Mouse (Mus musculus): Measurements from ENCODE around the gene Ipo5. TPM values are rescaled to one million over a fixed set of nuclear protein-coding genes. Genes with fewer than 3 reads are reported as not detected.

Gene Ipo5
- polyA plus RNA-seq, 1 experiment from 2014 or later = 97.2 TPM

DNA sequence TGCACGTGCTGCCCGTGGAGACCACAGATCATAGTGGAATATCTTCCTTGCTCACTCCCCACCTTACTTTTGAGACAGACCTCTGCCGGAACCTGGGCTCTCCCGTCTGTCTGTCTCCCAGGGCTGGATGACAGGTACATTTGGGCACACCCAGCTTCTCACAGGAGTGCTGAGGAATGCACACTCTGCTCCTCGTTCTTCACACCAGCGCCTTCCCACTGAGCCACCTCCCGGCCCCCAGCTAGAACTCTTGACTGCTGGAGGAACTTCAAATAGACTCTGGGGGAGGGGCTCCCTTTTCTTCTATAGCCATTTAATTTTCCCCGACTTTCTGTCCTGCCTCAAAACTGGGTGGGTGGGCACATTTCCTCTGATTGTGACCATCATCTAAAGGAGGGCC, 49.5 kb downstream of the Ipo5 start:
- H3K27ac ChIP-seq (ENCODE audit: low read depth, low read length) = no peak overlapping the region
- no peak overlapping the region for H3K4me2 ChIP-seq (ENCODE audit: low read length)
- no peak overlapping the region for H3K9ac ChIP-seq (ENCODE audit: low read length)
- no peaks in the 10 kb centered on the region for H3K27me3 ChIP-seq (replicated peaks; ENCODE audit: control insufficient read depth, insufficient read depth, low read length)
- DNase-seq (ENCODE audit: low spot score) (no peak), ATAC-seq (no peak)
- H3K36me3 ChIP-seq (ENCODE audit: control insufficient read depth, insufficient read depth, low read length) = no peaks in the 10 kb centered on the region
- no peaks in the 10 kb centered on the region for H3K4me1 ChIP-seq (ENCODE audit: control insufficient read depth, insufficient read depth, low read length)
- no peaks in the 10 kb centered on the region for H3K9me3 ChIP-seq (replicated peaks; ENCODE audit: control insufficient read depth, low read length)
- WGBS = 43% methylated on average over 8 of the region's 8 CpGs
- no peak overlapping the region for H3K4me3 ChIP-seq (ENCODE audit: low read depth, low read length)

DNA sequence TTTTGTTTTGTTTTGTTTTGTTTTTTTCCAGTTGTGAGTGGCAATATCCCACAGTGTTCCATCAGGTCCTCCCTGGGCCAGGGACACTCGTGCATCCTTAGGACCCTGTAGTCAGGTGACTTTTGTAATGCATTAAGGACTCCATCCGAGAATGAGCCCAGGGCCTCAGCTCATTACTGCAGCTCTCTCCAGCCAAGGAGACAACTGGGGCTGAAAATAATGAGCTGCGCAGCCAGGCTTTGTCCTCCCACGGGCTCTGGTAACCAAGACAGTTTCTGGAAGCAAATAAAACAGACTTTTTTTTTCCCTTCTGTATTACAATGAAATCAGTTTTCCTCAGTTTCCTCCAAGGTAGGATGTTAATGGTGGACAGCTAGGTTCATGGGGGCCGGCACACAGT, 50.0 kb downstream of the Ipo5 start:
- Histone ChIP-seq H3K4me3 (ENCODE audit: low read depth, low read length) (no peak overlapping the region), H3K27ac (ENCODE audit: low read depth, low read length) (no peak overlapping the region), H3K36me3 (ENCODE audit: control insufficient read depth, insufficient read depth, low read length) (no peaks in the 10 kb centered on the region), H3K9me3 (replicated peaks; ENCODE audit: control insufficient read depth, low read length) (no peaks in the 10 kb centered on the region), H3K4me1 (ENCODE audit: control insufficient read depth, insufficient read depth, low read length) (no peaks in the 10 kb centered on the region), H3K4me2 (ENCODE audit: low read length) (no peak overlapping the region; the same call in 1 of the 2 replicates), H3K27me3 (replicated peaks; ENCODE audit: control insufficient read depth, insufficient read depth, low read length) (no peaks in the 10 kb centered on the region), H3K9ac (ENCODE audit: low read length) (no peak overlapping the region)
- DNase-seq (ENCODE audit: low spot score) = peak; percentile 59
- 16% methylated on average over 5 of the region's 5 CpGs for WGBS
- ATAC-seq = peak; percentile 76

DNA sequence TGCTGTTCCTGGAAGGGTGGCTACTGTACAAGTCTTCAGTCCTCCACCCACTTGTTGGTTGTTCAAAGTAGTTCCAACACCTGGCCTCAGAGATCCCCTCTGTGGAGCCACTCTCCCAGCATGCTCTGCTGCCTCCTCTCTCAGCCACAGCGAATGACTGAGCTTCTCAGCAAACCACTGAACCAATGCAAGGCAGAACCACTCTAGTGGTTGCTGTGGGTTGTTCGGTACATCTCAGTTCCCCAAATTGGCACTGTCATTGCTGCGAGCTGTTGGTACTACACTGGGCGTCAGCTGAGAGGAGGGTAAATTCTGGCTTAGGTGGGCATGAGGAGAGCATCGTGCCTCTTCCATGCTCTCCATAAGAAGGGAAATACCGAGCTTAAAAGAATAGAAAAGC, 56.0 kb downstream of the Ipo5 start:
- Histone ChIP-seq H3K9ac (ENCODE audit: low read length) (no peak overlapping the region), H3K27me3 (replicated peaks; ENCODE audit: control insufficient read depth, insufficient read depth, low read length) (no peaks in the 10 kb centered on the region), H3K4me3 (ENCODE audit: low read depth, low read length) (no peak overlapping the region), H3K27ac (ENCODE audit: low read depth, low read length) (no peak overlapping the region), H3K36me3 (ENCODE audit: control insufficient read depth, insufficient read depth, low read length) (no peaks in the 10 kb centered on the region), H3K9me3 (replicated peaks; ENCODE audit: control insufficient read depth, low read length) (no peaks in the 10 kb centered on the region), H3K4me2 (ENCODE audit: low read length) (no peak overlapping the region), H3K4me1 (ENCODE audit: control insufficient read depth, insufficient read depth, low read length) (no peaks in the 10 kb centered on the region)
- DNase-seq (ENCODE audit: low spot score) (no peak), ATAC-seq (no peak)
- WGBS = 90% methylated on average over 6 of the region's 6 CpGs

DNA sequence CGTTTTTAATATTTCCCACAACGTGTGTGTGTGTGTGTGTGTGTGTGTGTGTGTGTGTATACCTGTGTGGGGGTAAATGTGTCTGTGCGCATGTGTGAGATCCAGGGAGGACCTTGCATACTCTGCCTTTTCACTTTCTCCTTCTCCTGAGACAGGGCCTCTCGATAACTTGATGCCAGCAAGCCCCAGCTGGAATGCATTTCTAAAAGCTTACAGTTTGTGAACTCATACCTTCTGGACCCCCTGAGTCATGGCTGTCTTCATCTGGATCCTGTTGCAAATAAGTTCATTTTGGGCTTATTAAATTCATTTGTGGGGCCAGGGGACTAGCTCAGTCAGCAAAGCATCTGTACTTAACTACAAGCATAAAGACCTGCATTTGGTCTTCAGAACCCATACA, 57.7 kb downstream of the Ipo5 start:
- Histone ChIP-seq H3K4me1 (ENCODE audit: control insufficient read depth, insufficient read depth, low read length) (no peaks in the 10 kb centered on the region), H3K4me3 (ENCODE audit: low read depth, low read length) (no peak overlapping the region), H3K4me2 (ENCODE audit: low read length) (no peak overlapping the region), H3K27me3 (replicated peaks; ENCODE audit: control insufficient read depth, insufficient read depth, low read length) (no peaks in the 10 kb centered on the region), H3K9me3 (replicated peaks; ENCODE audit: control insufficient read depth, low read length) (no peaks in the 10 kb centered on the region), H3K27ac (ENCODE audit: low read depth, low read length) (no peak overlapping the region), H3K9ac (ENCODE audit: low read length) (no peak overlapping the region), H3K36me3 (ENCODE audit: control insufficient read depth, insufficient read depth, low read length) (no peaks in the 10 kb centered on the region)
- 88% methylated on average over 4 of the region's 4 CpGs for WGBS
- no peak for ATAC-seq
- DNase-seq (ENCODE audit: low spot score) = no peak

DNA sequence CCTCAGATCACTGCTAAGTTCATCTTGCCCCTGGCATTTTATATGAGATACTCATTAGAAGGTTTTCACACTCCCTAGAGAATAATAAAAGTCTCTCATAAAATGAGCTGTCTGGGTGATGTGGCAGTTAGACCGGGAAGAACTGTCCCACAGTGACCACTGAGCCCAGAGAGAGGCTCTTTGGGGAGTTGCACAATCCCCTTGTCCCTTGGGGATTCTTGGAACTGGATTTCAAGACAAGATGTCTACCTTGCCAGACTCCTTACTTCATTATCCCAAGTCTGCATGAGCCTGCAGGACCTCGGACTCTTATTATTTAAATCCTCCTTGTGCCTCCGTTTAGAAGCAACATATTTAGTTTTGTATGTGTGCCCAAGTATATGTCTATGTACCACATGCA, 58.6 kb downstream of the Ipo5 start:
- Histone ChIP-seq H3K9me3 (replicated peaks; ENCODE audit: control insufficient read depth, low read length) (no peaks in the 10 kb centered on the region), H3K36me3 (ENCODE audit: control insufficient read depth, insufficient read depth, low read length) (no peaks in the 10 kb centered on the region), H3K27me3 (replicated peaks; ENCODE audit: control insufficient read depth, insufficient read depth, low read length) (no peaks in the 10 kb centered on the region), H3K27ac (ENCODE audit: low read depth, low read length) (no peak overlapping the region), H3K4me2 (ENCODE audit: low read length) (no peak overlapping the region), H3K4me1 (ENCODE audit: control insufficient read depth, insufficient read depth, low read length) (no peaks in the 10 kb centered on the region), H3K9ac (ENCODE audit: low read length) (no peak overlapping the region), H3K4me3 (ENCODE audit: low read depth, low read length) (no peak overlapping the region)
- WGBS = 91% methylated on average over 3 of the region's 3 CpGs
- no peak for DNase-seq (ENCODE audit: low spot score)
- no peak for ATAC-seq

DNA sequence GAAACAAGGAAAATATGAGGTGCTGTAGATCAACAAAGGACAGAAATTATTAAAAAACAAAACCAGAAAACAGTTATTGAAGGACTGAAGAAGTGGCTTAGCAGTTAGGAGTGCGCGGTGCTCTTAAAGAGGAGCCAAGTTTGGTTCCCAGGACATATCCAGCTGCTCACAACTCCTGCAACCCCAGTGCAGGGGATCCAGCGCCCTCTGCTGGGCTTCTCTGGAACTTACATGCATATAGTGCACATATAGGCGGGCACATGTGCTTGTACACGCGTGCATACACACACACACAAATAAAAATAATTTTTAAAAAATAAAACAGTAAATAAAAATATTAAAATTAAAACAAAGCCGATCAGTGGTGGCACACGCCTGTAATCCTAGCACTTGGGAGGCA, 59.6 kb downstream of the Ipo5 start:
- Histone ChIP-seq H3K4me2 (ENCODE audit: low read length) (no peak overlapping the region), H3K4me3 (ENCODE audit: low read depth, low read length) (no peak overlapping the region), H3K4me1 (ENCODE audit: control insufficient read depth, insufficient read depth, low read length) (no peaks in the 10 kb centered on the region), H3K9ac (ENCODE audit: low read length) (no peak overlapping the region), H3K27ac (ENCODE audit: low read depth, low read length) (no peak overlapping the region), H3K9me3 (replicated peaks; ENCODE audit: control insufficient read depth, low read length) (no peaks in the 10 kb centered on the region), H3K36me3 (ENCODE audit: control insufficient read depth, insufficient read depth, low read length) (no peaks in the 10 kb centered on the region), H3K27me3 (replicated peaks; ENCODE audit: control insufficient read depth, insufficient read depth, low read length) (no peaks in the 10 kb centered on the region)
- ATAC-seq = no peak
- WGBS = 82% methylated on average over 8 of the region's 8 CpGs
- no peak for DNase-seq (ENCODE audit: low spot score)

DNA sequence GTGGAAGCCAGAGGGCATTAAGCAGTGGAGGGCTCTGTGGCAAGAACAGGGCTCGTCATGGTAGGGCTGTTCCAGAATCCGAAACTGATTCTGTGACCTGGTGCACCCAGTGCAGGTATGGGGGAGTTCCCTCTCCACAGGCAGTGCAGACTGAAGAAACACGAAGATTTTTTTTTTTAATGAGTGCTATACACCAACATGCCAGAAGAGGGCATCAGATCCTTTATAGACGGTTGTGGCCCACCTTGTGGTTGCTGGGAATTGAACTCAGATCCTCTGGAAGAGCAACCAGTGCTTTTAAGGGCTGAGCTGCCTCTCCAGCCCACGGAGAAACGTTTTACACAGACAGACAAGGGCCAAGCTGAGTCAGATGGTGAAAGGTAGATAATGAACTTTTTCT, 60.3 kb downstream of the Ipo5 start:
- Histone ChIP-seq H3K9ac (ENCODE audit: low read length) (no peak overlapping the region), H3K27me3 (replicated peaks; ENCODE audit: control insufficient read depth, insufficient read depth, low read length) (no peaks in the 10 kb centered on the region), H3K4me3 (ENCODE audit: low read depth, low read length) (no peak overlapping the region), H3K27ac (ENCODE audit: low read depth, low read length) (no peak overlapping the region), H3K4me1 (ENCODE audit: control insufficient read depth, insufficient read depth, low read length) (no peaks in the 10 kb centered on the region), H3K36me3 (ENCODE audit: control insufficient read depth, insufficient read depth, low read length) (no peaks in the 10 kb centered on the region), H3K9me3 (replicated peaks; ENCODE audit: control insufficient read depth, low read length) (no peaks in the 10 kb centered on the region), H3K4me2 (ENCODE audit: low read length) (no peak overlapping the region)
- no peak for DNase-seq (ENCODE audit: low spot score)
- no peak for ATAC-seq
- 73% methylated on average over 6 of the region's 6 CpGs for WGBS

DNA sequence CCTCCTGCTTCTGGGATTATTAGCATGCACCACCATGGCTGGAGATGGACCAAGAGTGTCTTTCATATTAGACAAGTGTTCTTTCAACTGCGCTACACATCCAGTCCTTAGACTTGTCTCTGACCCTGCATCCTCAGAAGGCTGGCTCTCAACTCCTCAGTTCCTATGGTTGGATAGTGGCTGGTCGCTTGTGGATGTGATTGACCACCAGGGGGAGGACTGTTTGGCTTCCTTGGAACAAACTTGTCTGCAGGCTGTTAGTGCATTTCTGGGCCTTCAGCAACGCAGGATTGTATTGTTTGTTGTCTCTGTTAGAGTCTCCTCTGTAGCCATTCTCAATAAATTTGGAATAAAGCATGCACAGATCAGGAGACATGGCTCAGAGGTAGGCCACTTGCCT, 68.5 kb downstream of the Ipo5 start:
- peak; percentile 50 for DNase-seq (ENCODE audit: low spot score)
- H3K4me1 ChIP-seq (ENCODE audit: control insufficient read depth, insufficient read depth, low read length) = no peaks in the 10 kb centered on the region
- peak; percentile 55; the same call in 1 of the 2 replicates for ATAC-seq
- no peak overlapping the region for H3K4me2 ChIP-seq (ENCODE audit: low read length)
- 39% methylated on average over 3 of the region's 3 CpGs for WGBS
- H3K27me3 ChIP-seq (replicated peaks; ENCODE audit: control insufficient read depth, insufficient read depth, low read length) = no peaks in the 10 kb centered on the region
- no peak overlapping the region for H3K4me3 ChIP-seq (ENCODE audit: low read depth, low read length)
- H3K36me3 ChIP-seq (ENCODE audit: control insufficient read depth, insufficient read depth, low read length) = no peaks in the 10 kb centered on the region
- no peaks in the 10 kb centered on the region for H3K9me3 ChIP-seq (replicated peaks; ENCODE audit: control insufficient read depth, low read length)
- no peak overlapping the region for H3K9ac ChIP-seq (ENCODE audit: low read length)
- H3K27ac ChIP-seq (ENCODE audit: low read depth, low read length) = no peak overlapping the region

DNA sequence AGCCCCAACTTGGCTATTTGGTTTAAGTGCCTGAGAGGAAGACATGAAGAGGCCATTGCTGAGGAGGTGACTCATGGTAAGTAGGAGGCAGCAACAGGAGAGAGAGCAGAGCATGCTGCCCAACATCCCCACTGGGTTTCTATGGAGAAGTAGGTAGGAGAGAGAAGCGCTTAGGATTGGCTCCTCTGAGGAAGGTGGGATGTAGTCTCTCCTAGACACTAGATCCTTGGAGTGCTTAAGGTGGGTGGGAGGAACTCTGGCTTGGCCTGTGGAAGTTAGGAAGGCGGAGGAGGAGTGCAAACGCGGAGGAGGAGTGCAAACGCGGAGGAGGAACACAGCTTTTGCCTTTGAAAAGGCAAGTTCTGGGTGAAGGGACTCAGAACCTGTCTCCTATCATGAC, 78.1 kb downstream of the Ipo5 start:
- Histone ChIP-seq H3K4me2 (ENCODE audit: low read length) (no peak overlapping the region), H3K4me1 (ENCODE audit: control insufficient read depth, insufficient read depth, low read length) (no peaks in the 10 kb centered on the region), H3K9ac (ENCODE audit: low read length) (no peak overlapping the region), H3K36me3 (ENCODE audit: control insufficient read depth, insufficient read depth, low read length) (no peaks in the 10 kb centered on the region), H3K9me3 (replicated peaks; ENCODE audit: control insufficient read depth, low read length) (no peaks in the 10 kb centered on the region), H3K27me3 (replicated peaks; ENCODE audit: control insufficient read depth, insufficient read depth, low read length) (no peaks in the 10 kb centered on the region), H3K4me3 (ENCODE audit: low read depth, low read length) (no peak overlapping the region), H3K27ac (ENCODE audit: low read depth, low read length) (no peak overlapping the region)
- WGBS = 68% methylated on average over 6 of the region's 6 CpGs
- ATAC-seq (no peak), DNase-seq (ENCODE audit: low spot score) (no peak)
